Mouse (Mus musculus) spleen, adult 2 months (tissue): ENCODE measurements around the gene Alcam.

Source experiments
- CTCF ChIP-seq: fragments of 200-500 bp; IDR thresholded peaks from 2 replicates; pipeline ENCODE4 v1.5.1; 2011; ENCODE audit warnings: mild to moderate bottlenecking, inconsistent platforms; ENCODE audit not compliant: insufficient read depth, insufficient read length, insufficient replicate concordance; ENCODE audit errors: extremely low read depth
- POLR2A ChIP-seq: fragments of 200-500 bp; IDR thresholded peaks from 2 replicates; pipeline ENCODE4 v1.6.1; 2011; ENCODE audit warnings: low read depth, low read length, inconsistent platforms

DNA sequence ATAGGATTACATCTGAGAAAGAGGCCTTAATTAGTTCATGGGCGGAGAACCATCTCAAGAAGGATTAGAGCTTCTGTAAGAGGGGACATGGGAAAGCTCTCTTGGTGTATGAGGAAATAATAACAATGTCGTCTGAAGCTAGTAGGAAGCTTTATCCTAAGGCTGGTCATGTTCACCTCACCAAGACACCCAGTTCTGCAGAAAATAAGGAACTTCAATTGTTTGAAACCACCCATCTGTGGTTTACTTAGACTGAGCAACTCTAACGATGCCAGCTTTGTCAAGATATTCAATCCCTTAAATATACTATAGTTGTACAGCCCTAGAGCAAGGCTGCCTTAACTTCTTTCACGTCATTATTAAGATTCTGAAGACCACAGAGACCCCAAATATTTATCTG is 20.4 kb upstream of the Alcam start:
- no peak for TF ChIP-seq POLR2A
- no peak for TF ChIP-seq CTCF
